ENCODE assay signal across 9 mouse cellular contexts in the genomic region with DNA sequence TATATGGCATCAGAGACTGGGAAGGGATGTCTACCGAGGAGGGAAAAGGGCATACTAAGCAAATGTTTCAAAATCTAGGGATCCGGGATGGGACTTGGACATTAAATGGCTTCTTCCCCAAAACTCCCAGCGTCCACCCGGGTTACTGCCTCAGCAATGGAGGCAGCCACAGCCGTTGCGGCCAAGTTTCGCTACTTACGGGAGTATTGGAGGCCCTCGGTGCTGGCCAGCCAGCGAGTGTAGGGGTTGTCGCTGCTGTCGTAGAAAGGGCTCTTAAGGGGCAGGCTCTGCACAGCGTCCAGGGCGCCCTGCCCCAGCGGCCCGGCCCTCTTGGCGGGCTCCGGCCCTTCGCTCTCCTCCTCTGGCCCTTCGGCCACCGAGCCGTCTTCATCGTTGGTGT. TPM values are rescaled to one million over a fixed set of nuclear protein-coding genes. Genes with fewer than 3 reads are reported as not detected.
DNase-seq lines count a peak whose midpoint lies in the region; ATAC-seq and TF ChIP-seq lines count a peak whose summit lies in the region.
"Had no signal": no experiment of that assay in that cellular context is flagged by ENCODE, and none has a peak within 500 bp of the region (broad histone marks: within the 10 kb centered on the region; RNA-seq: fewer than 3 reads in every experiment).

No protein-coding gene starts in this region.

- peak; percentile 47 for DNase-seq in liver, embryonic 11.5 days (ENCODE audit: low spot score)
- peak; percentile 46 for DNase-seq in retina, postnatal 1 day
- no peak for DNase-seq in spleen, adult 12 weeks (ENCODE audit: low spot score)
- no peak for DNase-seq in ovary, postnatal 10 days (ENCODE audit: low spot score)
- DNase-seq in adrenal gland, postnatal 25 days: no peak

- 0 out of 2 replicates have a peak overlapping the region, but pooled peaks have one; percentile 7 for H3K4me3 ChIP-seq in liver, embryonic 11.5 days (ENCODE audit: low read depth, low read length)
- H3K4me3 ChIP-seq in liver, embryonic 12.5 days: no peak overlapping the region
- peak overlapping the region; percentile 12 for H3K4me3 ChIP-seq in embryonic facial prominence, embryonic 15.5 days (replicated peaks)
- H3K4me3 ChIP-seq in intestine, postnatal 0 days (ENCODE audit: low read depth, low read length): 0 out of 2 replicates have a peak overlapping the region, but pooled peaks have one; percentile 4

- H3K27ac ChIP-seq in liver, embryonic 11.5 days (ENCODE audit: low read depth, low read length): no peak overlapping the region
- H3K27ac ChIP-seq in liver, embryonic 12.5 days: no peak overlapping the region
- no peak overlapping the region for H3K27ac ChIP-seq in embryonic facial prominence, embryonic 15.5 days (replicated peaks)
- no peak overlapping the region for H3K27ac ChIP-seq in intestine, postnatal 0 days (ENCODE audit: low read depth, low read length)

- H3K9ac ChIP-seq in liver, embryonic 11.5 days (ENCODE audit: low read depth, low read length): no peak overlapping the region
- no peak overlapping the region for H3K9ac ChIP-seq in liver, embryonic 12.5 days
- no peak overlapping the region for H3K9ac ChIP-seq in embryonic facial prominence, embryonic 15.5 days
- H3K9ac ChIP-seq in intestine, postnatal 0 days (ENCODE audit: low read depth, low read length): no peak overlapping the region

- WGBS in liver, embryonic 11.5 days: under 1% methylated on average over 23 of the region's 23 CpGs
- 2% methylated on average over 23 of the region's 23 CpGs for WGBS in liver, embryonic 12.5 days (ENCODE audit: insufficient replicate concordance)
- WGBS in embryonic facial prominence, embryonic 15.5 days: 1% methylated on average over 23 of the region's 23 CpGs
- WGBS in intestine, postnatal 0 days: 1% methylated on average over 23 of the region's 23 CpGs

- H3K9me3 ChIP-seq in liver, embryonic 11.5 days (ENCODE audit: control insufficient read depth, low read length): no peaks in the 10 kb centered on the region
- H3K9me3 ChIP-seq in liver, embryonic 12.5 days (replicated peaks): no peaks in the 10 kb centered on the region
- no peaks in the 10 kb centered on the region for H3K9me3 ChIP-seq in embryonic facial prominence, embryonic 15.5 days (replicated peaks)
- no peaks in the 10 kb centered on the region for H3K9me3 ChIP-seq in intestine, postnatal 0 days (ENCODE audit: control insufficient read depth)

- no peaks in the 10 kb centered on the region for H3K36me3 ChIP-seq in liver, embryonic 11.5 days (ENCODE audit: control insufficient read depth, insufficient read depth, low read length)
- no peaks in the 10 kb centered on the region for H3K36me3 ChIP-seq in liver, embryonic 12.5 days
- H3K36me3 ChIP-seq in embryonic facial prominence, embryonic 15.5 days: no peaks in the 10 kb centered on the region
- no peaks in the 10 kb centered on the region for H3K36me3 ChIP-seq in intestine, postnatal 0 days (ENCODE audit: control insufficient read depth, insufficient read depth)

- TF ChIP-seq CTCF in intestine, postnatal 0 days (IDR thresholded peaks at IDR 0.05; ENCODE audit: low read depth): no peak

- H3K27me3 ChIP-seq in liver, embryonic 11.5 days (replicated peaks; ENCODE audit: control insufficient read depth, insufficient read depth, low read length): peaks cover 97% of the 10 kb centered on the region
- peaks cover 98% of the 10 kb centered on the region for H3K27me3 ChIP-seq in liver, embryonic 12.5 days (replicated peaks)
- peaks cover 95% of the 10 kb centered on the region for H3K27me3 ChIP-seq in embryonic facial prominence, embryonic 15.5 days
- peaks cover 96% of the 10 kb centered on the region for H3K27me3 ChIP-seq in intestine, postnatal 0 days (replicated peaks; ENCODE audit: control insufficient read depth, insufficient read depth, low read length)

- peak overlapping the region; percentile 9; the same call in 1 of the 2 replicates for H3K4me2 ChIP-seq in liver, embryonic 11.5 days
- no peak overlapping the region for H3K4me2 ChIP-seq in liver, embryonic 12.5 days
- no peak overlapping the region for H3K4me2 ChIP-seq in embryonic facial prominence, embryonic 15.5 days (replicated peaks)
- H3K4me2 ChIP-seq in intestine, postnatal 0 days (replicated peaks; ENCODE audit: low read depth): peak overlapping the region; percentile 24

- ATAC-seq in liver, embryonic 11.5 days (replicated peaks; ENCODE audit: low FRiP score): no peak
- ATAC-seq in liver, embryonic 12.5 days: no peak
- no peak for ATAC-seq in embryonic facial prominence, embryonic 15.5 days (ENCODE audit: insufficient number of reproducible peaks, low FRiP score, low TSS enrichment, low read depth)
- no peak for ATAC-seq in intestine, postnatal 0 days

- peaks cover 3% of the 10 kb centered on the region; the same call in 1 of the 2 replicates for H3K4me1 ChIP-seq in liver, embryonic 11.5 days (replicated peaks; ENCODE audit: control insufficient read depth, insufficient read depth, low read length)
- H3K4me1 ChIP-seq in liver, embryonic 12.5 days: peaks cover 16% of the 10 kb centered on the region; the same call in 1 of the 2 replicates
- peaks cover 27% of the 10 kb centered on the region for H3K4me1 ChIP-seq in embryonic facial prominence, embryonic 15.5 days
- H3K4me1 ChIP-seq in intestine, postnatal 0 days (replicated peaks; ENCODE audit: control insufficient read depth, insufficient read depth, low read length): no peaks in the 10 kb centered on the region

RNA-seq across cellular contexts. Expression of a gene that starts 8.5 kb away (rescaled TPM):
- polyA plus RNA-seq in liver, embryonic 11.5 days (2014; fragmentation: Nextera tagmentation; extraction: Ambion mirVana): 0.12 and 0.26 TPM in 2 replicates
- not detected in 2 replicates for polyA plus RNA-seq in liver, embryonic 12.5 days (2016; fragmentation: Nextera tagmentation; extraction: Ambion mirVana)
- polyA plus RNA-seq in embryonic facial prominence, embryonic 15.5 days (2015; fragmentation: Nextera tagmentation; extraction: Ambion mirVana): not detected in 2 replicates
- 1.3 and 1.4 TPM in 2 replicates for polyA plus RNA-seq in intestine, postnatal 0 days (2015; fragmentation: Nextera tagmentation; extraction: Ambion mirVana)
- not detected in 2 replicates for total RNA-seq in adrenal gland, postnatal 25 days (2021)
- total RNA-seq: hematopoietic stem cell, adult 5-6 weeks had no signal

Comparison
In these comparisons a context has a peak if more than half of its experiments do, and no peak if none do; other contexts are left out.
1. H3K4me2 ChIP-seq: peak in liver, embryonic 11.5 days (single experiment) and intestine, postnatal 0 days (single experiment); none in liver, embryonic 12.5 days (single experiment) and embryonic facial prominence, embryonic 15.5 days (single experiment).
2. DNase-seq: peak in liver, embryonic 11.5 days (single experiment) and retina, postnatal 1 day (single experiment); none in spleen, adult 12 weeks (single experiment), ovary, postnatal 10 days (single experiment) and adrenal gland, postnatal 25 days (single experiment).